Mouse (Mus musculus): ENCODE results near the gene Lrrc8c. TPM values are rescaled to one million over a fixed set of nuclear protein-coding genes. Genes with fewer than 3 reads are reported as not detected.

Gene Lrrc8c
- polyA plus RNA-seq, 1 experiment: 9.2 TPM

- Histone ChIP-seq H3K27ac (ENCODE audit: control insufficient read depth, insufficient read depth, low read depth, low read length, poor library complexity) (no peak overlapping the region), H3K4me1 (ENCODE audit: control insufficient read depth, insufficient read depth, low read length) (peaks cover 5% of the 10 kb centered on the region; the same call in 1 of the 2 replicates), H3K4me3 (replicated peaks; ENCODE audit: control insufficient read depth, low read depth, low read length) (no peak overlapping the region)
- WGBS: 69% methylated on average over 12 of the region's 12 CpGs
- TF ChIP-seq CTCF (IDR thresholded peaks at IDR 0.05; ENCODE audit: control insufficient read depth, insufficient read depth, low read length) (no peak), POLR2A (IDR thresholded peaks at IDR 0.05; ENCODE audit: borderline replicate concordance, control insufficient read depth, low read depth, low read length) (no peak)
These were observed 136.0 kb downstream of the Lrrc8c start for GRCm38 (mm10) chr5:105655100-105655734.

- 37% methylated on average over 5 of the region's 5 CpGs for WGBS
- TF ChIP-seq POLR2A (IDR thresholded peaks at IDR 0.05; ENCODE audit: borderline replicate concordance, control insufficient read depth, low read depth, low read length): no peak
- TF ChIP-seq CTCF (IDR thresholded peaks at IDR 0.05; ENCODE audit: control insufficient read depth, insufficient read depth, low read length): no peak
- H3K27ac ChIP-seq (ENCODE audit: control insufficient read depth, insufficient read depth, low read depth, low read length, poor library complexity): no peak overlapping the region
- no peak overlapping the region for H3K4me3 ChIP-seq (replicated peaks; ENCODE audit: control insufficient read depth, low read depth, low read length)
- no peaks in the 10 kb centered on the region; the same call in 1 of the 2 replicates for H3K4me1 ChIP-seq (ENCODE audit: control insufficient read depth, insufficient read depth, low read length)
These were observed 142.7 kb downstream of the Lrrc8c start for GRCm38 (mm10) chr5:105661894-105662293.

Other genes starting within 250 kb of the Lrrc8c start
- 0.81 TPM in 1 of 2 replicates, not detected in the other for gene Gm43302, start 225.7 kb upstream of the Lrrc8c start, polyA plus RNA-seq (2011; ENCODE audit: insufficient read depth, insufficient read length, low replicate concordance, missing spikeins)
- gene Gbp6, start 225.7 kb upstream of the Lrrc8c start, polyA plus RNA-seq (2011; ENCODE audit: insufficient read depth, insufficient read length, low replicate concordance, missing spikeins): 1.8 and 4.2 TPM in 2 replicates
- 2.0 and 2.4 TPM in 2 replicates for gene Lrrc8b, start 103.6 kb upstream of the Lrrc8c start, polyA plus RNA-seq (2011; ENCODE audit: insufficient read depth, insufficient read length, low replicate concordance, missing spikeins)
- gene Lrrc8d, start 180.6 kb downstream of the Lrrc8c start, polyA plus RNA-seq (2011; ENCODE audit: insufficient read depth, insufficient read length, low replicate concordance, missing spikeins): 11.8 and 20.5 TPM in 2 replicates

Measured in bone marrow, adult 2 months (tissue).